Mouse (Mus musculus) lung, embryonic 14.5 days (tissue): ENCODE data around the gene Sstr2. TPM values are rescaled to one million over a fixed set of nuclear protein-coding genes. Genes with fewer than 3 reads are reported as not detected.
"Not testable (repeated sequence)": the region's sequence is repeated elsewhere in the genome, so short reads cannot be mapped to it uniquely, and the experiment has no call there.

Source experiments
- ATAC-seq: fragments of 200-750 bp; cut with Nextera tagmentation; 2 replicates; pipeline ENCODE4 v1.8.0; 2017; ENCODE audit warnings: mild to moderate bottlenecking, moderate TSS enrichment, moderate library complexity; ENCODE audit not compliant: insufficient read depth
- DNase-seq: peaks from one replicate; pipeline ENCODE4 v3.0.0-alpha.2; 2015
- H3K27ac ChIP-seq: fragments of 300-500 bp; sonication (generic); 2 replicates; pipeline ENCODE4 v1.5.1; 2014; ENCODE audit warnings: low read depth, mild to moderate bottlenecking, moderate library complexity
- H3K27me3 ChIP-seq: fragments of 300-500 bp; sonication (generic); 2 replicates; pipeline ENCODE4 v1.6.1; 2014; ENCODE audit warnings: low read length, control low read depth; ENCODE audit not compliant: insufficient read depth
- H3K36me3 ChIP-seq: fragments of 300-500 bp; sonication (generic); 2 replicates; pipeline ENCODE4 v1.6.1; 2014; ENCODE audit warnings: control low read depth; ENCODE audit not compliant: insufficient read depth
- H3K4me1 ChIP-seq: fragments of 300-500 bp; sonication (generic); 2 replicates; pipeline ENCODE4 v1.6.1; 2014; ENCODE audit warnings: antibody characterized with exemption, control low read depth; ENCODE audit not compliant: insufficient read depth
- H3K4me2 ChIP-seq: fragments of 300-500 bp; sonication (generic); 2 replicates; pipeline ENCODE4 v1.6.1; 2014; ENCODE audit warnings: mild to moderate bottlenecking
- H3K4me3 ChIP-seq: fragments of 300-500 bp; sonication (generic); 2 replicates; pipeline ENCODE4 v1.5.1; 2014; ENCODE audit warnings: low read depth, low read length
- H3K9ac ChIP-seq: fragments of 300-500 bp; sonication (generic); 2 replicates; pipeline ENCODE4 v1.6.1; 2014
- H3K9me3 ChIP-seq: fragments of 300-500 bp; sonication (generic); 2 replicates; pipeline ENCODE4 v1.6.1; 2016; ENCODE audit warnings: low read depth, low read length, control low read depth
- CTCF ChIP-seq: IDR thresholded peaks from 2 replicates; pipeline ENCODE4 v1.5.1; 2016; ENCODE audit warnings: antibody characterized with exemption, low read depth
- WGBS: fragments of 180-500 bp; shearing (Covaris S2); extraction: QIAGEN DNeasy Blood & Tissue Kit; methylation state at CpG from one replicate; pipeline ENCODE4 v1.1.7; 2014; 5-methylcytosine and 5-hydroxymethylcytosine counted together
- polyA plus RNA-seq: library from polyadenylated mRNA; unstranded; fragments of >200 nt; fragmentation: Nextera tagmentation; extraction: Ambion mirVana; gene quantifications from 2 replicates; pipeline ENCODE4 v1.2.1, GENCODE M21; 2014

The Sstr2 gene
- polyA plus RNA-seq, 1 experiment from 2014 or later: 1.4 TPM

DNA sequence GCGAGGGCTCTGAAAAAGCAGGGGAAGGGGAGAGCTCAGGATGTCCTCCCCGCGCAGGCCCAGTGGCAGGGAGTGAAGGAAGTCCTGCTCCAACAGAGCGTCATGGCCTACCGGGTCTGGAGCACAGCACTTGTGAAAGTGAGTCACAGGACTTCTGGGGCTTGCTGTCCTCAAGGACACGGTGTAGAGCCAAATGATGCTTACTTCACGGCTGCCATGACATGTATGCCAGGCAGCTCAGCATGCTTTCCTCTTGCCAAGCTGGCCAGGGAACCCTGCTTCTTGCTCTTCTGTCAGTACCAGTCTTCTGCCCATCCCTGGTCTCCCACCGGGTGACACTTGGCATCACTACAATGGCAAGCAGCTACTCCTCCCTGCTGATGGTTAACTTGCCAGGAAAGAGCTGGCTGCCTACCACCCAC lies 37.4 kb downstream of the Sstr2 start:
- no peak for TF ChIP-seq CTCF
- no peak for DNase-seq
- H3K4me2 ChIP-seq: no peak overlapping the region
- H3K9ac ChIP-seq: no peak overlapping the region
- no peak for ATAC-seq
- H3K27me3 ChIP-seq: no peaks in the 10 kb centered on the region
- H3K36me3 ChIP-seq: peaks cover 100% of the 10 kb centered on the region
- no peaks in the 10 kb centered on the region for H3K9me3 ChIP-seq
- no peaks in the 10 kb centered on the region for H3K4me1 ChIP-seq
- H3K27ac ChIP-seq: no peak overlapping the region
- no peak overlapping the region for H3K4me3 ChIP-seq
- 90% methylated on average over 8 of the region's 8 CpGs for WGBS

DNA sequence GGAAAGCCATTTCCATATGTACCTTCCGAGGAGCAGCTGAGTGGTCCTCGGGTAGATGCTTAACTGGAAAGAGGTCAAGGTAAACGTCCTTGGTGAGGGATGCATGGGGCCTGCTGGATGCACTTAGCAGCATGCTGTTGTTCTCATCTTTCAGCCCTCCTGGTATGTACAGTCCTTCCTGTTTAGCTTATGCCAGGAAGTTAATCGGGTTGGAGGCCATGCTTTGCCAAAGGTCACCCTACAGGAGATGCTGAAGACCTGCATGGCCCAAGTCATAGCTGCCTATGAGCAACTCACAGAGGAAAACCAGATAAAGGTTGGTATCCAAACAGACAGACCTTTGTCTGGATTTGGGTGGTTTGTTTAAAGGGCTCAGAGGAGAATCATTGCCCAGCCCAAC lies 38.1 kb downstream of the Sstr2 start:
- Histone ChIP-seq H3K27me3 (no peaks in the 10 kb centered on the region), H3K36me3 (peaks cover 100% of the 10 kb centered on the region), H3K9ac (no peak overlapping the region), H3K27ac (no peak overlapping the region), H3K4me3 (no peak overlapping the region), H3K4me1 (no peaks in the 10 kb centered on the region), H3K4me2 (no peak overlapping the region), H3K9me3 (no peaks in the 10 kb centered on the region)
- 49% methylated on average over 4 of the region's 4 CpGs for WGBS
- DNase-seq (no peak), ATAC-seq (no peak)
- TF ChIP-seq CTCF: no peak

DNA sequence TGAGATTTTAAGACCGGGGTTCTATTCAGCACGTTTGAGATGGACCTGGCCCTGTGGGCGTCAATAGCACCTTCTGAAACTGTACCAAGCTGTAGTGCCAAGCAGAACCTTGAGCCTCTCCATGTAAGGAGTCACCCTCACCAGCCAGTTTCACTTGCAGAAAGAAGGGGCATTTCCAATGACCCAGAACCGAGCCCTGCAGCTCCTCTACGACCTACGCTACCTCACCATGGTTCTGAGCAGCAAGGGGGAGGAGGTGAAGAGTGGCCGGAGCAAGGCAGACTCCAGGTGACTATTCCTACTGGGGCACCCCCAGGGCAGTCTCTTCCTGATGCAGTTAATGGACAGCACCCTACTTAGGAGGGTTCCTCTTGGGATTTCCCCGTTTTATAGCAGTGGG lies 39.2 kb downstream of the Sstr2 start:
- Histone ChIP-seq H3K27me3 (no peaks in the 10 kb centered on the region), H3K4me3 (no peak overlapping the region), H3K9me3 (no peaks in the 10 kb centered on the region), H3K4me2 (no peak overlapping the region), H3K4me1 (no peaks in the 10 kb centered on the region), H3K9ac (no peak overlapping the region), H3K36me3 (peaks cover 100% of the 10 kb centered on the region), H3K27ac (no peak overlapping the region)
- no peak for DNase-seq
- no peak for TF ChIP-seq CTCF
- no peak for ATAC-seq
- WGBS: 82% methylated on average over 8 of the region's 8 CpGs

DNA sequence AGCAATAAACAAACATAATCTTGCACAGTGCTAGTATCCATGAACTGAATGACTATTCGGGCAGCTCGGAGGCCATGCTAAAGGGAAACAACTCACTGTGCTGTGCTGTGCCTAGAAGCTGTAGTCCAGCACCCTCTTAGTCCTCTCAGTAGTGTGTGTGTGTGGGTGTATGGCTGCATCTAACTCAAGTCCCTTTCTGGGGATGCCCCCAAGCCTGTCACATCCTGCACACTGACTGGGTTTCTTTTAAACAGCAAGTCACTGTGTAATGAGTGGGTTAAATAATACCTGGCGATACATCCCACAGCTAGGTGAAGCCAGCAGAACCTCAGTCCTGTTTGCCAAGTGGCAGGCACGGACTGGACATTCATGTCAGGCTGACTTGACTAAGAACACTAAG lies 39.6 kb downstream of the Sstr2 start:
- H3K9ac ChIP-seq: no peak overlapping the region
- 82% methylated on average over 4 of the region's 4 CpGs for WGBS
- no peak overlapping the region for H3K27ac ChIP-seq
- ATAC-seq (no peak), DNase-seq (no peak)
- H3K4me2 ChIP-seq: no peak overlapping the region
- H3K4me1 ChIP-seq: no peaks in the 10 kb centered on the region
- no peak overlapping the region for H3K4me3 ChIP-seq
- H3K9me3 ChIP-seq: no peaks in the 10 kb centered on the region
- H3K36me3 ChIP-seq: peaks cover 100% of the 10 kb centered on the region
- no peak for TF ChIP-seq CTCF
- no peaks in the 10 kb centered on the region for H3K27me3 ChIP-seq

DNA sequence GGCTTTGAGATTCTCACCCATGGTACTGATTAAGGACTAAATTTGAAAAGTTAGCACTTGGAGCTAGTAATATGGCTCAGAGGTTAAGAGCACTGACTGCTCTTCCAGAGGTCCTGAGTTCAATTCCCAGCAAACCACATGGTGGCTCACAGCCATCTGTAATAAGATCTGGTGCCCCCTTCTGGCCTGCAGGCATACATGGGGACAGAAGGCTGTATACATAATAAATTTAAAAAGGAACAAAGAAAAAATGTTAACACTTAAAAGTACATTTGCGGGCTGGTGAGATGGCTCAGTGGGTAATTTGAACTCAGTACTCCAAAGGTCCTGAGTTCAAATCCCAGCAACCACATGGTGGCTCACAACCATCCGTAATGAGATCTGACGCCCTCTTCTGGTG lies 41.1 kb downstream of the Sstr2 start:
- WGBS: 95% methylated on average over 3 of the region's 3 CpGs
- not testable (repeated sequence) for DNase-seq, H3K27ac ChIP-seq, H3K9ac ChIP-seq, H3K27me3 ChIP-seq, H3K4me1 ChIP-seq, ATAC-seq, H3K4me2 ChIP-seq, H3K4me3 ChIP-seq, H3K9me3 ChIP-seq
- H3K36me3 ChIP-seq: peaks cover 94% of the 10 kb centered on the region
- peak; percentile 24; the same call in 1 of the 2 replicates for TF ChIP-seq CTCF

DNA sequence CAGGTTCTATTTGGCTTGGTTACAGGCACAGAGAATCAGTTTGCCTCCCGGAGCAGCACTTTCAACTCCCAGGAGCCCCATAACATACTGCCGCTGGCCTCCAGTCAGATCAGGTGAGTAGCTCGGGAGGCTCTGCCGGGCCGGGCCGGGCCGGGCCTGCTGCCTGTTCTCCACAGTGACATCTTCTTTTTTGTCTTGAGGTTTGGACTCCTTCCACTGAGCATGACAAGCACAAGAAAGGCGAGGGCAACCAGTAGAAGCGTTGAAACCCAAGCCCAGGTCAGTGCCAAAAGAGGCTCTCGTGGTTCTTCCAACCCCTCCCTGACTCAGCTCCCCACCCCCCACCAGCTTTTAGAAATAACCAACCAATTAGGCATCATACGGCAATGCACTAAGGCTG lies 41.8 kb downstream of the Sstr2 start:
- TF ChIP-seq CTCF: no peak
- H3K9me3 ChIP-seq: no peaks in the 10 kb centered on the region
- no peaks in the 10 kb centered on the region for H3K27me3 ChIP-seq
- no peak overlapping the region for H3K4me3 ChIP-seq
- WGBS: 93% methylated on average over 11 of the region's 11 CpGs
- H3K27ac ChIP-seq: no peak overlapping the region
- ATAC-seq (no peak), DNase-seq (no peak)
- no peak overlapping the region for H3K4me2 ChIP-seq
- peaks cover 89% of the 10 kb centered on the region for H3K36me3 ChIP-seq
- no peaks in the 10 kb centered on the region for H3K4me1 ChIP-seq
- no peak overlapping the region for H3K9ac ChIP-seq

DNA sequence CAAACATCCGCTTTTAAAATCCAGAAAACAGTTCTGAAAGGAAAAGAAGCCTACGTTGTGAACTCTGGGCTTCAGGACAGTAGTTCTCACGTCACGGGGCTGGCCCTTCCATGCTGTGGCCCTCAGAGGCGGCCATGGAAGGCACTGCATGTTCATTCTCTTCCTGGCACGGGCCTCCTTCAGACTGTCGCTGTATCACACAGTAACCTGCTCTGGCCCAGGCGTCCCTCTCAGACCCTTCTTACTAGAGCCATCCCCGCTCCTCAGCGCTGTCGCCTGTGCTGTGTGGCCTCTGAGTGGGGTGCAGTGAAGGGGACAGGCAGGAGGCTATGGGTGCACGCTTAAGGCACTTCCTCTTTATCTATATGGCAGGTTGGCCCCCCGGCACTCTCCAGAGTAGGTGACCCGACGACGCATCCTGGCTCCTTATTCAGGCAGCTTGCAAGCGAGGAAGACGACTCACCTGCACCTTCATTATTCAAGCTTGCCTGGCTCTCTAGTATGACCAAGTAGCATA lies 42.8 kb downstream of the Sstr2 start:
- Histone ChIP-seq H3K9me3 (no peaks in the 10 kb centered on the region), H3K4me3 (no peak overlapping the region), H3K36me3 (peaks cover 80% of the 10 kb centered on the region), H3K9ac (no peak overlapping the region), H3K27ac (no peak overlapping the region), H3K27me3 (no peaks in the 10 kb centered on the region), H3K4me1 (0 out of 2 replicates have a peak, but pooled peaks cover 3% of the 10 kb centered on the region), H3K4me2 (no peak overlapping the region)
- DNase-seq (no peak), ATAC-seq (no peak)
- no peak for TF ChIP-seq CTCF
- 90% methylated on average over 18 of the region's 18 CpGs for WGBS

DNA sequence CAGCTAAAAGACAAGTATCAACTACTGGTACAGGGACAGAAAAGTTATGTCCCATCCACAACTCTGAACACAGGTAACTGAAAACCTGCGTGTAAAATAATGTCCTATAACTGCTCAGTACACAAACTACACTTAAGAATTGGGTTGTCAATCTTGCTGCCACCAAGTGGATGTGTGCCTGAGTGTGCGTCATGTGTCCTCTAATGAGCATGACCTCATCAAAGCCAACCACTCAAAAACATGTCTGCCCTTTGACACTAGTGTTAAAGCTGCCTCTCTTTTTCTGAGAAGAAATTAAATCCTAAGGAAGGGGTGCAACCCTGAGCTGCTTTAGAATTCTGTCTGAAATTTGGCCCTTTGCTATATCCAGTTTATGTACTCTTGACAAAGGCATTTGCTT lies 45.1 kb downstream of the Sstr2 start:
- no peak overlapping the region for H3K4me2 ChIP-seq
- H3K4me3 ChIP-seq: no peak overlapping the region
- ATAC-seq (no peak), DNase-seq (no peak)
- peaks cover 61% of the 10 kb centered on the region for H3K36me3 ChIP-seq
- no peak overlapping the region for H3K27ac ChIP-seq
- H3K4me1 ChIP-seq: 0 out of 2 replicates have a peak, but pooled peaks cover 3% of the 10 kb centered on the region
- H3K9me3 ChIP-seq: no peaks in the 10 kb centered on the region
- no peak for TF ChIP-seq CTCF
- H3K27me3 ChIP-seq: no peaks in the 10 kb centered on the region
- H3K9ac ChIP-seq: no peak overlapping the region
- 69% methylated on average over 2 of the region's 2 CpGs for WGBS
